Mouse (Mus musculus) layer of hippocampus, postnatal 14 days (tissue): Measurements from ENCODE around the gene Npc2. TPM values are rescaled to one million over a fixed set of nuclear protein-coding genes. Genes with fewer than 3 reads are reported as not detected.
A peak's percentile ranks its signal among the peaks of the same experiment; 100 is the strongest.

ENCODE experiments used
- DNase-seq, 2 experiments: peaks; one replicate each; pipeline ENCODE4 v3.0.0; 2021 to 2022; ENCODE audit warnings: low spot score in 2 of 2, mixed read lengths in 1 of 2
- total RNA-seq, 2 experiments: library from RNA; stranded (reverse); gene quantifications; 2 replicates each; pipeline ENCODE4 v1.2.3; 2021

Gene Npc2
- total RNA-seq, 2 experiments from 2014 or later = 39.0 to 41.4 TPM

GRCm38 (mm10) chr12:84786091-84786490 lies 13.1 kb upstream of the Npc2 start:
- DNase-seq = no peak

GRCm38 (mm10) chr12:84784604-84785381 lies 11.8 kb upstream of the Npc2 start:
- DNase-seq = peak; percentile 84 to 90

- DNase-seq = no peak
These were observed 3.3 kb upstream of the Npc2 start for GRCm38 (mm10) chr12:84776229-84776628.

- no peak for DNase-seq
These were observed 1.4 kb upstream of the Npc2 start for GRCm38 (mm10) chr12:84774376-84774775.

- DNase-seq = no peak
These were observed 524 bp upstream of the Npc2 start for GRCm38 (mm10) chr12:84773476-84773875.

- DNase-seq = no peak
These were observed 901 bp downstream of the Npc2 start for GRCm38 (mm10) chr12:84771981-84772520.

GRCm38 (mm10) chr12:84769624-84770023 lies 3.3 kb downstream of the Npc2 start:
- DNase-seq = no peak

GRCm38 (mm10) chr12:84767510-84767909 lies 5.4 kb downstream of the Npc2 start:
- no peak for DNase-seq

GRCm38 (mm10) chr12:84766113-84766735 lies 6.7 kb downstream of the Npc2 start:
- no peak for DNase-seq

- DNase-seq = no peak
These were observed 7.4 kb downstream of the Npc2 start for GRCm38 (mm10) chr12:84765506-84765905.

- DNase-seq = no peak
These were observed 8.2 kb downstream of the Npc2 start for GRCm38 (mm10) chr12:84764756-84765155.

- DNase-seq = no peak
These were observed 9.3 kb downstream of the Npc2 start for GRCm38 (mm10) chr12:84763577-84764218.

GRCm38 (mm10) chr12:84762532-84762931 lies 10.4 kb downstream of the Npc2 start:
- no peak for DNase-seq

- DNase-seq = no peak
These were observed 13.9 kb downstream of the Npc2 start for GRCm38 (mm10) chr12:84759063-84759462.

- DNase-seq = no peak
These were observed 16.9 kb downstream of the Npc2 start for GRCm38 (mm10) chr12:84756016-84756415.

GRCm38 (mm10) chr12:84755008-84755695 lies 17.8 kb downstream of the Npc2 start:
- DNase-seq = peak; percentile 62 to 64

GRCm38 (mm10) chr12:84752131-84752977 lies 20.6 kb downstream of the Npc2 start:
- peak; percentile 56 to 61 for DNase-seq

GRCm38 (mm10) chr12:84750661-84751060 lies 22.3 kb downstream of the Npc2 start:
- no peak for DNase-seq

GRCm38 (mm10) chr12:84748134-84748533 lies 24.8 kb downstream of the Npc2 start:
- no peak for DNase-seq

GRCm38 (mm10) chr12:84745700-84746099 lies 27.3 kb downstream of the Npc2 start:
- DNase-seq = no peak
